Mouse (Mus musculus) adrenal gland, postnatal 36 days (tissue): Measurements from ENCODE around the gene Sema4g. TPM values are rescaled to one million over a fixed set of nuclear protein-coding genes. Genes with fewer than 3 reads are reported as not detected.
A peak's percentile ranks its signal among the peaks of the same experiment; 100 is the strongest.

Source experiments
- DNase-seq, 2 experiments: peaks; one replicate each; pipeline ENCODE4 v3.0.0; 2021; ENCODE audit warnings: mixed read lengths in 1 of 2
- long read RNA-seq, 2 experiments: library from polyadenylated mRNA; stranded (forward); transcript quantifications; one replicate each; pipeline ENCODE4 v2.0.0; 2021; ENCODE audit warnings: borderline sequencing depth in 2 of 2
- total RNA-seq, 2 experiments: library from RNA; stranded (reverse); gene quantifications; 2 replicates each; pipeline ENCODE4 v1.2.3; 2021

The Sema4g gene
- 1 to 10 TPM; 4.2 to 5.6 TPM for total RNA-seq
- long read RNA-seq, experiment 1: 0 reads
- long read RNA-seq, experiment 2: 0 reads

DNA sequence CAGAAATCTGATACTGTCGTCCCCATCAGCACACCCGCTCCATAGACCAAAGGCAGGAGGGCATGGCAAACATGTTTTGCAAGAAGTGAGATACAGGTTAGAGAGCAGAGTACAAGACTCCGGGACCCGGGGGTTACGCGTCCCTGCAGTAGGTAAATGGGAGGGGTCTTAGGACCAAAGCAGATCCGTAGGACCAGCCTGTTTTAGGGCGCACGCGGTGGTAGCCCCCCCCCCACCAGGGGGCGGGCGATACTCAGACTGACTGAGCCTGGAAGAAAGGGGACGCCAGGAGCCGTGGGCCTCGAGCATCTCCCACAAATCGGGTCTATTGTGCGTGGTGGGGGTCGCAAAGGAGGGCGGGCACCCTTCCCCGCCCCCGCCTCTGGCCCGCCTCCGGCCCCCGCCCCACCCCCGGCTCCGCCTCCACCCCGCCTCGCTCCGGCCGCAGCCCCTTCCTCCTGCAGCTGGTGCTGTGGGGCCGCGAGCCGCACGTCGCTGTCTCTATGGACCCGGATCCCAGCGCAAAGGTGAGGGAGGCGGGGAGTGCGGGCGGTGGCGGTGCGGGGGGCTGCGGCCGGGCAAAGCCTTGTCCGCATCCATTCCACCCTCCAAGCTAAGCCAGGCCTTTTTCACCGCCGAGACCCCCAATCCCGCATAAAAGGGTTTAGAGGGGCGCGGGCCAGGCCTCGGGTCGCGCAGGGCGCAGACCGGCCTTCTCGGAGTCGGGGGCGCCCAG, at the start of gene Sema4g:
Gene Sema4g, plus strand, starts transcription at position 271 of the 736 bp plus-strand sequence.
- peak; percentile 44 to 67 for DNase-seq

DNA sequence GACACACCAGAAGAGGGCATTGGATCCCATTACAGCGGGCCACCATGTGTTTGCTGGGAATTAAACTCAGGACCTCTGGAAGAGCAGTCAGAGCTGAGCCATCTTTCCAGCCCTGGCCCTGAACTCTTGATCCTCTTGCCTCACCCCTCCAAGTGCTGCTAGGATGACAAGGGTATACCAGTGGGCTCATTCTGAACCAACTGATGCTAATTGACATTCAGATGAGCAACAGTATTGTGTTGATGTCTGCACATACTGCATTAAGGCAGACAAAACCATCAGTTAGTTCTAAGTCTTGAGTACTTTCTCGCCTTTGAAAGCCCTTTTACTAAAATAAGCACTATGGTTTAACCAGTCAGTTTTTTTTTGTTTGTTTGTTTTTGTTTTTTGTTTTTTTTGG, 29.3 kb upstream of the Sema4g start:
- DNase-seq: no peak

DNA sequence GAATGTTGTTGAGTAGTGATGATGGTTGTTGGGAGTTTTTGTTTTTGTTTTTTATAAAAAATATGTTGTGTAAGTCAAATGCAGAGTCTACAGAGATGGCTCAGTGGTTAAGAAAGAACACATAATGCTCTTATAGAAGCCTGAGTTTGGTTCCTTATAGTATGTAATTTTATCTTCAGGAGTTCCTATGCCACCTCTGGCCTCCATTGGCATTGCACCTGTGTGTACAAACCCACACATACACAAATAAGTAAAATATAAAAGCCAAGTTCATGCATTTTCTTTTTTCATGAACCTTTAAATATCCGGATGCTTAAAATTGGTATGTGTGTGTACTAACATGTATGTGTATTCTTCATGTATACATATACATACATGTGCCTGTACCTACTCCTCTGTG, 22.9 kb upstream of the Sema4g start:
- no peak for DNase-seq

DNA sequence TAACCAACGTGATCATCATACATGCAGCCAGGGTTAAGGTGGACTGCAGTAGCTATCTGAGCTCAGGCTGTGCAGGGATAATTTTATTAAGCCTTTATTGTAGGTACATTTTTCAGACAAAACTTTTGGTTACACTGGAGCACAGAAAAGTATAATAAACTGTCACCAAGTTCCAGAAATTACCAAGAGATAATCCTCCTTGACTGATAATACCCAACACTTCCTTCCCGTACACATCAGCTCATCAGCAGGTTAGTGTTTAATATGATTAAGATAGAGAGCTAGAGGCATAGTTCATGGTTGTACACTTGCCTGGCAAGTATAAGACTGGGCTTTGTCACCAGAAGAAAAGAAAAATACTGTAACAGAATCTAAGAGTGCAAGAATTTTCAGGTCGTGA, 20.6 kb upstream of the Sema4g start:
- no peak for DNase-seq

DNA sequence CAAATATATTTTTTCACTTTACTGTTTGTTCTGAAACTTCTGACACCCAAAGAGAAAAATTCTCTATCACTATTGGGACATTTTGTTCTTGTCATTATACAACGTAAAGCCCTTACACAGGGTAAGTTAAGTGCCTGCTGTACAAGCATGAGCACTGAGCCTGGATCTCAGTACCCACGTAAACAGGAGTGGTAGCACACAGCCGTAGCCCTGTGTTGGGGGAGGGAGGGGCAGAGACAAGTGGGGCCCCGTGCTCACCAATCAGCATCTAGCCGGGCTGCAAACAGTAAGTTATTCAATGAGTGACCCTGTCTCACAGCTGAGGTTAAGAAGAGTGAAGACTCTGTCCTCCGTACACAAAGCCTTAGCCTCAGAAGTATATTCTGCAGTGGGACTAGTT, 12.3 kb upstream of the Sema4g start:
- DNase-seq: no peak

DNA sequence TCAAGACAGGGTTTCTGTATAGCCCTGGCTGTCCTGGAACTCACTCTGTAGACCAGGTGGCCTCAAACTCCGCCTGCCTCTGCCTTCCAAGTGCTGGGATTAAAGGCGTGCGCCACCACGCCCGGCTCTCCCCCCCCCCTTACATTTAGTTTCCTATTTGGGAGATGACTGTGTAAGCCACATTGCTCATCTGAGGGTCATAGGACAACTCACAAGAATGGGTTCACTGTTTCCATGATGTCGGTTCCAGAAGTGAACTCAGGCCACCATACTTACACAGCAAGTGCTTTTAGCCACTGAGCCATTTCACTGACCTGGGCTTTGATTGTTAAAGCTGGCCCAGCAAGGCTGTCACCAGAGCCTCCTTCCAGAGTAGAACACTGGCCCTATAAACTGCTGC, 11.8 kb upstream of the Sema4g start:
- no peak for DNase-seq

DNA sequence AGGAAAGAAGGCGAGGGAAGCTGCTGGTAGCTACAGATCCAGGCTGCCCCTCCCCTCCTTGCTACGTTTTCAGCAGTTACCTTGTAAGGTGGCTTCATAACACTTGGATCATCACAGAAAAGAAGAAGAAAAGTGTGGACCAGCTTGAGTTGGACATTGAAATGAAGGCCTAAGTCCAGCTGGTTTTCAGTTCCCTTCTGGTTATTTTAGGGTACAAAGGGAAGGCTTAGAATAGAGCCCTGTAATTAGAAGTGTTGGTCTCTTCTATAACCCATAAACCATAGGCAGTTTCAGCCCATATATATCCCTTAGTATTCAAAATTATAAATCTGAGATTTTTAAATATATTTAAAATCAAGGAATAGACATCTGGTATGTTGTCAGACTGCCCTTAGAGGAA, 8.1 kb upstream of the Sema4g start:
- DNase-seq: no peak

DNA sequence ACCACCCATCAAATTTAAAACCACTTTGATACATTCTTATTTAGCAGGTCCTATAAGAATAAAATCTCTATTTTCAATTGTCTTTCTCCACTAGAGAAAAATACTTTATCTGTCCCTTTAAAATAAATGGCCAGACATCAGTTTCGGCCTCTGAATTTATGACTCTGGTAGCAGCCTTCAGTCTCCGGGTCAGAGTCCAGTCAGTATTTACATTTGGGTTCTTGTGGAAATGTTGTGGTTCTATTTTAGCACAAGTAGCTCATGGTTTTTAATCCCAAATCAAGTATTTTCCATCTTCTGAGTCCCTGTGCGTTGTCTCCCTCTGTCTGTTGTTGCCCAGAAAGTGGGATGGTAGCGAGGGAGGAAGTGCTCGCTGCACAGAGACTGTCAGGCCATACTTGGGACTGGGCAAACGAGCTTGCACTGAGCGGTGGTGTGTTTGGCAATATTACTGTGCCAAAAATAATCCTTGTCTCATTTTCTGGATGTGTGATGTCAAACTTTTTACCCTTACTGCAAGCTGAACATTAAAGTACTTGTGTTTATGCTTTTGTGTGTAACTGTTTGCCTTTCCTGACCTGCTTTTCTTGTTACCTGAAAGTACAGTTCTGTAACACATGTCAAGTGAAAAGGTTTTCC, 6.3 kb upstream of the Sema4g start:
- no peak for DNase-seq

DNA sequence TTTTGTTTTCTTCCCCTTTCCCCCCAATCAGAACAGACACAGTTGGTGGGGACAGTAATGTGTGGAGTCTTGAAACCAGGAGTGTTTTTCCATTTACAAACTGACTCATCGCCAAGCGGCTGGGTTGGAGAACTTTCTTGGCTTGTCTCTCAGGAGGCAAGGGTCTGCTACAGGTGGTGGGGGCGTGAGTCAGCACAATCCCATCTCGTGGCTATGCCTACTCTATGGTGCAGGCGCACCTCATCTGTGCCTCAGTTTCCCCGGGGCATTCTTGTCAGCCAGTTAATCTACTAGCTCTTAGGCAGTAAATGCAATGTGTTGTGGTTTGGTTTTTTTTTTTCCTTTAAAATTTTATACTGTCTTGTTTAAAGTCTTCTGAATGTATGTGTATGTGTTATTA, 5.5 kb upstream of the Sema4g start:
- DNase-seq: no peak

DNA sequence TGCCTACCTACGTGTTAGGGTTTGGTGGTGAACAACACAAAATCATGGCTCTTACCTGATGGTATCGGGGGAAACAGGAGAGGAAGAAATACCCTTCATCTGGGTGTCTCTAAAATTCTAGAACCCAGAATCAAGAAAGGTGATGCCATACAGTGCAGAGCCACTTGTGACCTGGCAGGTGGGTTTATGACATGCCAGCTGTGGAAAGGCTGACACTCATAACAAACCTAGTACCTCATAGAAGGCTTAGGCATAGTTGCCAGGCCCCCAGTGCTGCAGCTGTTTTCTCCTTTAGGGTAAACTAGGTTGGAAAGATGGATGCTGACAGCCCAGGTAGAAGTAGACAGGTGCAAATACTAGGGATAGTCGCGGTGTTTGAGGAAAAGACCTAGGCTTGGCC, 4.5 kb upstream of the Sema4g start:
- no peak for DNase-seq

DNA sequence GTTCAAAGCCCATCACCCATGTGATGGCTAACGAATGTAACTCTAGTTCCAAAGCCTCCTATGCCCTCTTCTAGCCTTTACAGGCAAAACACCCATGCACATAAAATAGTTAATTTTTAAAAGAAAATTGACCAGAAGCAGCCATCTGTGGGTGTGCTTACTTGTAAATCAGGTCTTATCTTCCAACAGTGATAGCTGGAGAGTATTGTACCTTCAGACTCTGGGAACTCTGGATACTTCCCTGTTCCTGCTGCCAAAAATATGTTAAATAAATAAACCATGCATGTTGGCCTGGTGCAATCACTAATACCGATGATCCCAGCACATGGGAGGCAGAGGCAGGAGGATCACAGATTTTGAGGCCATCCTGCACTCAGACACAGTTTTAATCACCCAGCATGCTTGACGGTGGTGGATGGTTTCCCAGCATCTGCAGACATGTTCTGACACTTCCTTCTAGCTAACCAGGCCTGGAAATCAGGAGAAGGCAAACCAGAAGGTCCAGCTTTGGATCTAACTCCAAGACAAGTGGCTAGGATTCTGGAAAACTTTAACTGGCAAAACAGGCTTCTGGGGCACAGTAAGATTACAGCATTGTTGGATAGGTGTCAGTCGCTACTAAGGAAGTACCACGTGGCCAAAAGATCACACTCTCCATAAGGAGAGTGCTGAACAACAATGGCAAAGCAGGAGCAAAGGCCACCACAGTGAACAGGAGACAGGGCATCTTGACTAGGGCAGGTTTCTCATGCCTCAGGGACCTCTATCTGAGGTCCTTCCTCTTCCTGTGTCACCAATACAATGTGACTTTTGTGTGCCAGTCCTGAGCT, 3.5 kb upstream of the Sema4g start:
- DNase-seq: no peak

DNA sequence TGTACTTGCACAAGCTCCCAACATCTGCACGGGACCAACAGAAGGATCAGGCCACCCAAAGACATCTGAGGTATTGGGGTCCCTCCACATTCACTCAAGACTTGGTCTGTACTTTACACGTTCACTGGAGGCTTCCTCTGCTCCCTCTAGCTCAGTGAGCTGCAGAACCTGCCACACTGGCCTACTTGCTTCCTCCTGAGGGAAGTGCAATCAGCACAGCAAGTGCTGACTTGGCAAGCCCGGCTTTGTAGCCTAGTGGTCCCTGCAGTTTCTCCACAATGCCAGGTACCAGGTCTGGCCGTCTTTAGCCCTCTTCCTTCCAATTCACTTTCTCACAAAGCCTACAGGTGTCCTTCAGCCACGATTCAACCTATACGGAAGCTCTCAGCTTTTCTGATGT, 1.9 kb upstream of the Sema4g start:
- no peak for DNase-seq

DNA sequence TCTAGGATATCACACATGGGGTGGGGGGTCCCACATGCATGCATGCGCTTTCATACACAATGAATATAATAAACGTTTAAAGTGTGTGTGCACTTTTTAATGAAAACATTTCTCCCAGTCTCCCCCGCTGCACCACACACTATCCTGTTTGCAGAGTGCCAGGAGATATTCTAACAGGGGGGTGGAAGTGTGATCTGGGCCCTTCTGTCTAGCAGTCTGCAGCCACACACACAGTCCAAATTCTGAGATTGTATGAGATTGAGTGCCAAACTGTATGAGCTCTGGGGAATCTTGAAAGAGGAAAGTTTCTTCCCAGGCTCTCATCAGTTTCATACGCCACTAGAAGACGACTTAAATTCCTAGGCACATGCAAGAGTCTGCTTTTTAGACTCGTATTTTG, 1.1 kb upstream of the Sema4g start:
- DNase-seq: no peak

DNA sequence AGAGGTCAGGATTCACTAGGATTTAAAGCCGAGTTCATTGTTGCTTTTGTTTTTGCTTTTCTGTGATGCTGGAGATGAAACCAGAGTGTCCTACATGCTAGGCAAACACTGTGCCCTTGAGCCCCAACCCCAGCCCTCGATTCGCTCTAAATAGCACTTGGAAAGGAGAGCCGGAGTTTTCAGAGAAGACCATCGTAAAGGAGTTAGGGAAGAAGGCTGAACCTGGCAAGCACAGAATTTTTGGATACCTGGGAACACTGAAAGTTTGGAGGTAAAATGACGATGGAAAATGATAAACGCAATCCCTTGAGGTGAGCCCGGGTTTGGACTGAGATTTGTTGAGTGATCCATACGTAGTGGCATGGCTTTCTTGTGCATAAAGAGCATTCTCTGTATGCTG, 580 bp upstream of the Sema4g start:
- DNase-seq: no peak

DNA sequence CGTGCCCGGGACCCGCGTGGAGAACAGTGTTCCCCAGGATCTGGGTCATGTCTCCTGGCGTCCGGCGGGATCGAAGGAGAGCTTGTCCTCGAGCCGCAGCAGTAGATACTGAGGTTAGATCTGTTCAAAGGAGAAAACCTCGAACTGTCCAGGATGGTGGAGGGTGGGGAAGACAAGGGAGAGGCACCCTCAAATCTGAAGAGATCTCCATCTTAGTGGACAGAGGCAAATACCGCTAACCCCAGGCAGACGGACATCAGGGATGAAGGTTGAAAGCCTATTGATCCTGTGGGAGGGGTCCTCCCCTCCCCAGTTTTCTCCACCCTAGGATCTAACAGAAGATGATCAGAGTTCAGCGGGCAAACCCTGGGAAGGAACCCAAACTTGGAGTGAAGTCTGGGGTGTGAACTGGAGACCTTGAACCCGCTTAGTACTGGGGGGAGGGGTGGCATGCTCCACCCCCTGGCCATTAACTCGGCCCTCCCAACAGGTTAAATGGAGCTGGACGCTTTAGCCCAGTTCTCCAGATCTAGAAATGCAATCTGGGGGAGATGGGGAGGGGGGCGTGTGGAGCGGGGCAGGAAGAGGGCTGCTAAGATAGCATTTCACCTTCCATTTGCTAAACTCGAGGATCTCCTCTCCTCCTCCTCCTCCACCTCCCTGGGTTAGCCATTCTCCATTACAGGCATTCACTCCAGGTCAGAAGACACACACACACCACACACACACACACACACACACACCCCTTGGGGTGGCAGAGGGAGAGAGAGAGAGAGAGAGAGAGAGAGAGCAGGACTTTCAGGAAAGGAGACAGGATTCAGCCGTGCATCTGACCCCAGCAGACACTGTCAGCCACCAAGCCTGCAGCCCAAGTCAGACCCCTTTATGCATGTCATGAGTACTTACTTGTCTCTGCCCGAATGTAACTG, 930 bp downstream of the Sema4g start:
- DNase-seq: no peak

DNA sequence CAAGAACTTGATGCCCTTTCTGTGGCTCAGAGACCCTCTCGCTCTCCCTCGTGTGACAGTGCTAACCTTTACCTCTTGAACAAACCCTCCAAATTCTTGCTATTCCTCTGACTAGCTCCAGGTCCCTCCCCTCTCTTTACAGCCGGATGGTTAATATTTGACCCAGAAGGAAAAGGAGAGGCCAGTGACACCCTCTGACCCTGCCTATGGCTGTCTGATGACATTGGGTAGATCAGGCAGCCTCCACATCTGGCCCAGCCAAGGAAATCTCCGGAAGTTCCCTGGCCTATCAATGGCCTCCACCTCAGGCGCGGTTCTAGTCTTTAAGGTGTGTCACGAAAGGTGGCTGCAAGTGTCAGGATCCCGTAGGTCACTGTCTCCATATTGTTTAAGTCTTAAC, 2.1 kb downstream of the Sema4g start:
- DNase-seq: no peak

DNA sequence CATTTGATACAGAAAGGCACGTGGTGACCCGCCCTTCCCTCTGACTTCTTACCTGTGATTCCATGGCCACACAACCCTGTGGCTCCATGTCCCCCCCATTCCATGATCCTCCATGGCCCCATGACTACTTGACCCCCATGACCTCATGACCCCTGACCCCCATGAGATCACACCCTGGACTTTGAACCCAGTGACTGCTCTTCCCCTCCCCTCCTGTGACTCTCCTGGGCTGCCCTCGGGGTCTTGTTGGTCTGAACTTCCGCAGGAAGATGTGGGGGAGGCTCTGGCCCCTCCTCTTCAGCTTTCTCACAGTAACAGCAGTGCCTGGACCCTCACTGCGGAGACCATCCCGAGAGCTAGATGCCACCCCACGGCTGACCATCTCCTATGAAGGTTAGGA, 3.3 kb downstream of the Sema4g start:
- DNase-seq: no peak

DNA sequence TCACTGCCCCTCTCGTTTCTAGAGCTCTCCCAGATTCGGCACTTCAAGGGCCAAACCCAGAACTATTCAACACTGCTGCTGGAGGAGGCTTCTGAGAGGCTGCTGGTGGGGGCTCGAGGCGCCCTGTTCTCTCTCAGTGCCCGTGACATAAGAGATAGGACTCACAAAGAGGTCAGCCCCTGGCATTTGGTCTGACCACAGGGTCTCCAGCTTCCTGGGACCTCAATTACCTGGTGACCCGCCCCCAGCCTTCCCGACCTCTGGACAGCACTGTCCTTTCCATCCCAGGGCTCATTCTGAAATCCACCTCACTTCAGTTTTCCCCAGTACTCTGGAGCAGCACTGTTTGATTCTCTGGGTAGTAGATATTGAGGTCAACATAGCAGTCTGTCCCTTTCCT, 3.8 kb downstream of the Sema4g start:
- DNase-seq: no peak

DNA sequence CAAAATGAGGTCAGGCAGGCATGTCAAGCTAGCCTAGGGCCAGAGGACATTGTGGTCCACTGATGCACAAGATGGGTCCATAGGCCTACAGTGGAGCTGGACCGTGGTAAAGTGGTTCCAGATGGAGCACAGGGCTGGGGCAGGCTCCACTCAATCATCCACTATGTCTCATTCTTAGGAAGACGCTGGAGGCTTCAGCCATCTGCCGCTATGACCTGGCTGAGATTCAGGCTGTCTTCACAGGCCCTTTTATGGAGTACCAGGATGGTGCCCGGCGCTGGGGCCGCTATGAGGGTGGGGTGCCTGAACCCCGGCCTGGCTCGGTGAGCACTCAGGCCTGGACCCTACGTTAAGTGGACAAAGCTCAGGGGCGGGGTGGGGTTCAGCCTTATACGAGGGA, 8.9 kb downstream of the Sema4g start:
- no peak for DNase-seq

DNA sequence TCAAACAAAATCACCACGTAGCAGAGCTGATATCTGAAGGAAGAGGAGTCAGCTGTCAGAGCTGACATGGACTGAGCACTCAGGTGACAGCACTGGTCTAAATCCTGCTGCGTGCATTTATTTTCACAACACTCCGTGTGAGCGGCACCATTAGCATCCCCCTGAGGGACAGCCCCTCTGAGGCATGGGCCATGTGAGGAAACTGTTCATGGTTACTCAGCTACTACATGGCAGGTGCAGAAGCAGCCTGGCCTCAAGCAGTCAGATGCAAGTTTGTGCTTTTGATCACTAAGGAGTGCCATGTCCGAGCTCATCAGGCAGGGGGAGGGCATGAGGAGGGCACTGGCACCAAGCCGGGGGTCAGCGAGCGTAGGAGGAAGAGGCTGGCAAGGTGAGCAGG, 10.7 kb downstream of the Sema4g start:
- DNase-seq: no peak

DNA sequence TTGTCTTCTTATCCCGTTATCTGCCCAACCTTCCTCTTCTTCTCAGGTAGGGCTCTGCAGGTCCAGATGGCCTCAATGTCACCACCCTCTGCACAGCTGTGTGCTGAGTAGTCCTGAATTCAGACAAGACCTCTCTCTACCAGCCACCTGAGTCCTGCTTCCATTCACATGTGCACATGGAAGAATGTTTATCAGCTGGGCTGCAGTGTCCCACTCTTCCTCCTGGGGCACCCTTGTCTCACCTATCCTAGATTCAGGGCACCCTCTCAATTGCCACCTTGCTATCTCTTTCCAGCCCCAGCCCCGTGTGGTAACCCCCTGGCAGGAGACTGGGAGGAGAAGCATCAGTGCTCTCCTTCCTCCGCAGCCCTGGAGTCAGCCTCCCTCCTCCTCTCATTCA, 13.4 kb downstream of the Sema4g start:
- DNase-seq: no peak
